Mouse (Mus musculus): ENCODE data around the gene Dpagt1.
"Not testable (repeated sequence)": the region's sequence is repeated elsewhere in the genome, so short reads cannot be mapped to it uniquely, and the experiment has no call there.

Dpagt1 gene

DNA sequence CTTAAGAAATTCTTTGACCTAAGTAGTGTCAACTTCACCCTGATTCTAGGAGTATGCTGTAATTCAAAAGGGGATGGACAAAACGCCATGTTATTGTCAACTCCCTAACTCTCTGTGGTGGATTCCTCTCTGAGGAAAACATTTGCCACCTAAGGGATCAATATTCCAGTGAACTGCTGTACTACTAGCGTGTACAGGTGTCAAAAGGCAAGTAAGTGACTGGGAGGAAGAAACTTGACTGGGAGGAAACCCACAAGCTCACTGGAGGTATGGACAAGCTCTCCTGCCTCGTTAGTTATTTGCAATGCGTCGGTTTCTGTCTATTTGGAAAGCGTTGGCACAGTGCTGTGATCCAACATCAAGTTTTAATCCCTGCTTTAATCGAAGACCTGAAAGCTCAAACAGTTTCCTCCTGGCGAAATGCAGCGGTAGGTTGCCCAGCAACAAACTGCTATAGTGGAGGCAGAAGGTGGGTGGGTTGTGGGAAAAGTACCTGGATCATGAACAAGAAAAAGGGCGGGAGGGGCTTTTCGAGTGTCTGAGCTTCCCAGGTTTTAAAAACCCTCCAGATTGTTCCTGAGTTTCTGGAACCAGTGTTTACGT is at the start of gene Dpagt1:
Gene Dpagt1 (plus strand): TSS at position 252 of the 603 bp plus-strand sequence.
- in situ Hi-C loops (cut with MboI, MseI): no loop called here

GRCm38 (mm10) chr9:44283183-44283582 is 42.6 kb upstream of the Dpagt1 start:
- in situ Hi-C loops (cut with MboI, MseI): no loop called here

DNA sequence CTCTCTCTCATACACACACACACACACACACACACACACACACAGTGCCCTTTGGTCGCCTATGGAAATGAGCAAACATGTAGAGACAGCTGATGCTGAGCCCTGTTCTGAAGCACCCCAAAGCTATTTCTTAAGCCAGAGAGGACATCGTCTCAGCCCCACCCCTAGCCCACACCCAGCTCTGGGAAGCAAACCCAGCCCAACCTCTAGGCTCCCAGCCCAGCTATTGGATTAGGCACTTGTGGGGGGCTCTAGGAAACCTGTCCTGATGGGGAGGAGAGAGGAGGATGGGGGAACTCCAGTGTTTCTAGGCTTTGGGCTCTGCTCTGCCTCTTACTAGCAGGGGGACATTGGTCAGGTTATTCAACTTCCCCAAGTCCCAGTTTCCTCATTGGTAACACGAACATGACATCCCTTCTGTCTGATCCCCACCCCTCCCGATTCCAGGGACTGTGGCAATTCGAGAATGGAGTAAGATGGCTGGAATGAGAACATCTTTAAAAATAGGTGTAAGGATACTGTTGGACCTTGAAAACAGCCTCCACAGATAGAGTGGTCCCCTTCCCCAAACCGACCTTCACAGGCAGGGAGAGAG is 39.5 kb upstream of the Dpagt1 start:
- in situ Hi-C loops (cut with MboI, MseI): no loop called here

DNA sequence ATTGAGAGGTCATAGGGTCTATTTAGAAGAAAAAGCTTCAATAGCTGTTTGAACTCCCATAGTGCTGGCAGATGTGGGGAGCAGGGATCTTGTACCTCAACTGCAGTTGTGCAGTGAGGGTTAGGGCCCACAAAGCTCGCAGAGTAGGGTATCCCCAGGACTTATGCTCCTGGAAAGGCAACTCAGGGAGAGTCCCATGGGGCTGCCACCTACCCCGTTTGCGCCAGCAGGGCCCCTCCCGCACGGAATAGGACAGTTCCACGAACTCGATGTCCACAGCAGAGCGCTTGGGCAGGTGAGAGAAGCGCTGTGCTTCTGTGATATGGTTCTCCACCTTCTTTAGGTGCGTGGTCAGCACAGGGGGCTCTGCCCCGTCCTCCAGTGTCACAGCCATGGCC is 38.8 kb upstream of the Dpagt1 start:
- in situ Hi-C loops (cut with MboI, MseI): no loop called here

- in situ Hi-C loops (cut with MboI, MseI): no loop called here
Observed at GRCm38 (mm10) chr9:44287401-44288075, 38.3 kb upstream of the Dpagt1 start.

GRCm38 (mm10) chr9:44288076-44288958 is 37.5 kb upstream of the Dpagt1 start, which contains the start of gene Abcg4:
Gene Abcg4, minus strand, starts transcription at chr9:44288615.
- in situ Hi-C loops (cut with MboI, MseI): no loop called here

GRCm38 (mm10) chr9:44288959-44289291 is 36.9 kb upstream of the Dpagt1 start:
- in situ Hi-C loops (cut with MboI, MseI): no loop called here

DNA sequence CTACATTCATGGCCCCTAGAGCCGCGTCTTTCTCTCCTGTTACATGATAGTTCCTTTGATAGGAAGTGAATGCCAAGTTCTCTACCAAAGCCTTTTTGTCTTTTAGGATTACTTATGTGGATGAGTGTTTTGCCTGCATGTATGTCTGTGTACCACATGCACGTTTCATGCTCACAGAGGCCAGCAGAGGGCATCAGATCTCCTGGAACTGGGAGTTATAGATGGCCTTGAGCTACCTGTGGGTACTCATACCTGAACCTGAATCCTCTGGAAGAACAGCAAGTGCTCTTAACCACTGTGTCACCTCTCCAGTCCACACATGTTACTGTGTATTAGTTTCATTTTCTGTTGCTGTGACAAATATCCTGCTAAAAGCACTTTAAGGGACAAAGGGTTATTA is 33.3 kb upstream of the Dpagt1 start:
- in situ Hi-C loops (cut with MboI, MseI): no loop called here

DNA sequence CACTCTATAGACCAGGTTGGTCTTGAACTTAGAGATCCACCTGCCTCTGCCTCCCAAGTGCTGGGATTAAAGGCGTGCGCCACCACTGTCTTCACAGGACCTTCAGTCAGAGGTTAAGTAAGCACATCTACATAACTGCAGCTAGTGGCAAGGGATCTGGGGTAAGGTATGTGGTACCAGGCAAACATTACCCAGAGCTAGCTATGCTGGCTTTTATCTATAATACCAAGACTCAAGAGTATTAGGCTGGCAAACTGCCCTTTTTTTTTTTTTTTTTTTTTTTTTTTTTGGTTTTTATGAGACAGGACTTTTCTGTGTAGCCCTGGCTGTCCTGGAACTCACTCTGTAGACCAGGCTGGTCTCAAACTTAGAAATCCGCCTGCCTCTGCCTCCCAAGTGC is 25.8 kb upstream of the Dpagt1 start:
- in situ Hi-C loops (cut with MboI, MseI): not testable (repeated sequence)

- in situ Hi-C loops (cut with MboI, MseI): no loop called here
Observed at GRCm38 (mm10) chr9:44305466-44306079, 20.2 kb upstream of the Dpagt1 start, which contains the start of gene Hinfp. Gene Hinfp, minus strand, starts transcription at chr9:44305671.

DNA sequence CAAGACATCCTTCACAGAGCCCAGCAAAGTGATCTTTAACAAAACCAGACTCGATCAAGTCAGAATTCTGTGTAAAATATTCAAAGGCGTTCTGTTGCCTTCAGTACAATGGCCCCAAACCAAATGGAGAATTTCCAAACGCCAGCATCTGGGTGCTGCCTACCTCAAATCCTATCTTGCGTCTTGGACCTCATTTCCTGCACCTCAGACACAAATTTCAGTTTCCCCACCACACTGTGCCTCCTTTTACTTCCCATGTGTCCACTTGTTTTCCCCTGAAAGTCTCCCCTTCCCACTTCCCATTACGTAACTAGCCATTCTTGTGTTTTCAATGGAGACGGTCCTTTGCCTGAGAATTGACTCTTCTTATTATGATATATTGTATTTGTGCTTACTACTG is 19.3 kb upstream of the Dpagt1 start:
- in situ Hi-C loops (cut with MboI, MseI): no loop called here

DNA sequence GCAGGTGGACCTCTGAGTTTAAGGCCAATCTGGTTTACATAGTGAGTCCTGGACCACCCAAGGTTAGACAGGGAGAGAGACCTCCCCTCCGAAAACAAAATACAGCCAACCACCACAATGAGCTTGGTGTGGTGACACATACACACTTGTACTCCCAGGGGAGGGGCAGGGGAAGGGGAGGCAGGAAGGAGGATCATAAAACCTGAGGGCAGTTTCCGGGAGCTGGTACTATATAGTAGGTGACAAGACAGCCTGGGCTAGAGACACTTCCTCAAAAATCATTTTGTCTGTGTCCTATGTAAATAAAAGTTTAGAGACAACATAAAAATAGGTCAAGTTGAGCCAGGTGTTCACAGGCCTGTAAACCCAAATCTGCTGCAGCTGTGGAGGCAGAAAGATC is 18.6 kb upstream of the Dpagt1 start:
- in situ Hi-C loops (cut with MboI, MseI): no loop called here

GRCm38 (mm10) chr9:44309756-44310155 is 16.1 kb upstream of the Dpagt1 start:
- in situ Hi-C loops (cut with MboI, MseI): no loop called here

- in situ Hi-C loops (cut with MboI, MseI): no loop called here
Observed at GRCm38 (mm10) chr9:44310750-44311135, 15.1 kb upstream of the Dpagt1 start.

- in situ Hi-C loops (cut with MboI, MseI): no loop called here
Observed at GRCm38 (mm10) chr9:44311136-44312134, 14.4 kb upstream of the Dpagt1 start.

- in situ Hi-C loops (cut with MboI, MseI): no loop called here
Observed at GRCm38 (mm10) chr9:44313476-44314256, 12.2 kb upstream of the Dpagt1 start.

- in situ Hi-C loops (cut with MboI, MseI): no loop called here
Observed at GRCm38 (mm10) chr9:44314257-44314547, 11.6 kb upstream of the Dpagt1 start.

- in situ Hi-C loops (cut with MboI, MseI): no loop called here
Observed at GRCm38 (mm10) chr9:44314910-44315309, 10.9 kb upstream of the Dpagt1 start.

- in situ Hi-C loops (cut with MboI, MseI): no loop called here
Observed at GRCm38 (mm10) chr9:44317452-44317851, 8.4 kb upstream of the Dpagt1 start.

All from regulatory T cell (primary cell).